Mouse (Mus musculus) common myeloid progenitor, adult 5-6 weeks (primary cell): ENCODE data around the gene Magee1. TPM values are rescaled to one million over a fixed set of nuclear protein-coding genes. Genes with fewer than 3 reads are reported as not detected.
"Not testable (repeated sequence)": the region's sequence is repeated elsewhere in the genome, so short reads cannot be mapped to it uniquely, and the experiment has no call there.

ENCODE experiments used
- ATAC-seq: replicated peaks from 2 replicates; pipeline ENCODE4 v1.8.0; 2016; ENCODE audit warnings: low read depth, mild to moderate bottlenecking, moderate TSS enrichment, inconsistent platforms; ENCODE audit not compliant: poor library complexity, severe bottlenecking
- total RNA-seq: library from RNA; stranded (forward); fragments of 200-1000, 187-1606 nt; gene quantifications from 2 replicates; pipeline ENCODE4 v1.2.3, GENCODE M21; 2017

Gene Magee1
- total RNA-seq: 0.44 and 2.0 TPM in 2 replicates

- ATAC-seq: peak; percentile 75
Measured at GRCm38 (mm10) chrX:105120275-105121226, at the start of gene Magee1. Gene Magee1, plus strand, starts transcription at chrX:105120378.

- peak; percentile 16 for ATAC-seq
Measured at GRCm38 (mm10) chrX:105079151-105079550, 41.0 kb upstream of the Magee1 start.

- ATAC-seq: peak; percentile 98
Measured at GRCm38 (mm10) chrX:105079615-105080092, 40.5 kb upstream of the Magee1 start, which contains the start of gene Pbdc1. Gene Pbdc1, plus strand, starts transcription at chrX:105079756.

- ATAC-seq: peak; percentile 27
Measured at GRCm38 (mm10) chrX:105080096-105080495, 40.1 kb upstream of the Magee1 start.

GRCm38 (mm10) chrX:105083013-105083412 lies 37.2 kb upstream of the Magee1 start:
- ATAC-seq: not testable (repeated sequence)

- 0 out of 2 replicates have a peak, but pooled peaks have one; percentile 47 for ATAC-seq
Measured at GRCm38 (mm10) chrX:105104175-105104574, 16.0 kb upstream of the Magee1 start.

- no peak for ATAC-seq
Measured at GRCm38 (mm10) chrX:105114994-105115393, 5.2 kb upstream of the Magee1 start.

- ATAC-seq: peak; percentile 84
Measured at GRCm38 (mm10) chrX:105121227-105121865, 1.2 kb downstream of the Magee1 start.

- ATAC-seq: no peak
Measured at GRCm38 (mm10) chrX:105124903-105125302, 4.7 kb downstream of the Magee1 start.

GRCm38 (mm10) chrX:105151872-105152461 lies 31.8 kb downstream of the Magee1 start:
- ATAC-seq: no peak

- 0 out of 2 replicates have a peak, but pooled peaks have one; percentile 39 for ATAC-seq
Measured at GRCm38 (mm10) chrX:105165007-105165406, 44.8 kb downstream of the Magee1 start.

GRCm38 (mm10) chrX:105167217-105167616 lies 47.0 kb downstream of the Magee1 start:
- peak; percentile 83 for ATAC-seq

Other genes starting within 250 kb of the Magee1 start
- gene Pbdc1, start 40.6 kb upstream of the Magee1 start, total RNA-seq: 58.5 and 67.1 TPM in 2 replicates